Mouse (Mus musculus): ENCODE measurements around the gene Lgals3bp. TPM values are rescaled to one million over a fixed set of nuclear protein-coding genes. Genes with fewer than 3 reads are reported as not detected.

The Lgals3bp gene
- polyA plus RNA-seq, 1 experiment = 565 TPM

- Histone ChIP-seq H3K4me3 (ENCODE audit: control insufficient read depth, insufficient read depth, low read length) (no peak overlapping the region), H3K27me3 (ENCODE audit: control insufficient read depth, insufficient read depth, low read length) (no peaks in the 10 kb centered on the region), H3K36me3 (ENCODE audit: control insufficient read depth, insufficient read depth, low read length) (no peaks in the 10 kb centered on the region), H3K4me1 (replicated peaks; ENCODE audit: control insufficient read depth, insufficient read depth, low read length) (no peaks in the 10 kb centered on the region), H3K27ac (ENCODE audit: control insufficient read depth, insufficient read depth, low read length) (no peak overlapping the region)
- DNase-seq = peak; percentile 37
- 65% methylated on average over 3 of the region's 3 CpGs for WGBS
- TF ChIP-seq POLR2A (IDR thresholded peaks at IDR 0.05; ENCODE audit: control insufficient read depth, extremely low read depth, insufficient read depth, low read length, poor library complexity) (no peak), CTCF (IDR thresholded peaks at IDR 0.05; ENCODE audit: borderline replicate concordance, control insufficient read depth, extremely low read depth, insufficient read depth, low read length, poor library complexity) (no peak)
These were observed 33.6 kb downstream of the Lgals3bp start for GRCm38 (mm10) chr11:118368330-118368729.

DNA sequence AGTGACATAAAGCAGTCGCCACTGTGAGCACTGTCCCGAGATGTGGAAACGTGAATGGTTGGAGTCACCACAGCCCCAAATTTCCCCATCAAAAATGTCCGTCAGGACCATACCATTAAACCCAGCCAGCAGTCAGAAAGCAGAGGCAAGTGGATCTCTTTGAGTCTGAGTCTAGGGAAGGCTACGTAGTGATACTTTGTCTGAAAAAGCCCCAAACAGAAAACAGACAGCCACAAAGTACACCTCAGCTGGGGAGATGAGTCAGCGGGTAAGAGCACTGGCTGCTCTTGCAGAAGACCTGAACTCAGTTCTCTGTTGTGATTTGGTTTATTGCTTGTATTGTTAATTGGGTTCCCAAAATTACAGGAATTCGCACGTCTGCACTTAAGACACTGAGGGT, 35.3 kb downstream of the Lgals3bp start:
- H3K36me3 ChIP-seq (ENCODE audit: control insufficient read depth, insufficient read depth, low read length) = no peaks in the 10 kb centered on the region
- TF ChIP-seq POLR2A (IDR thresholded peaks at IDR 0.05; ENCODE audit: control insufficient read depth, extremely low read depth, insufficient read depth, low read length, poor library complexity) = no peak
- no peak for TF ChIP-seq CTCF (IDR thresholded peaks at IDR 0.05; ENCODE audit: borderline replicate concordance, control insufficient read depth, extremely low read depth, insufficient read depth, low read length, poor library complexity)
- DNase-seq = no peak
- 87% methylated on average over 8 of the region's 8 CpGs for WGBS
- H3K27me3 ChIP-seq (ENCODE audit: control insufficient read depth, insufficient read depth, low read length) = no peaks in the 10 kb centered on the region
- H3K4me1 ChIP-seq (replicated peaks; ENCODE audit: control insufficient read depth, insufficient read depth, low read length) = 0 out of 2 replicates have a peak, but pooled peaks cover 3% of the 10 kb centered on the region
- H3K4me3 ChIP-seq (ENCODE audit: control insufficient read depth, insufficient read depth, low read length) = no peak overlapping the region
- no peak overlapping the region for H3K27ac ChIP-seq (ENCODE audit: control insufficient read depth, insufficient read depth, low read length)

- Histone ChIP-seq H3K4me1 (replicated peaks; ENCODE audit: control insufficient read depth, insufficient read depth, low read length) (peaks cover 6% of the 10 kb centered on the region), H3K4me3 (ENCODE audit: control insufficient read depth, insufficient read depth, low read length) (no peak overlapping the region), H3K27ac (ENCODE audit: control insufficient read depth, insufficient read depth, low read length) (no peak overlapping the region), H3K27me3 (ENCODE audit: control insufficient read depth, insufficient read depth, low read length) (no peaks in the 10 kb centered on the region), H3K36me3 (ENCODE audit: control insufficient read depth, insufficient read depth, low read length) (no peaks in the 10 kb centered on the region)
- DNase-seq = no peak
- TF ChIP-seq POLR2A (IDR thresholded peaks at IDR 0.05; ENCODE audit: control insufficient read depth, extremely low read depth, insufficient read depth, low read length, poor library complexity) (no peak), CTCF (IDR thresholded peaks at IDR 0.05; ENCODE audit: borderline replicate concordance, control insufficient read depth, extremely low read depth, insufficient read depth, low read length, poor library complexity) (no peak)
- 92% methylated on average over 3 of the region's 3 CpGs for WGBS
These were observed 35.8 kb downstream of the Lgals3bp start for GRCm38 (mm10) chr11:118366108-118366507.

DNA sequence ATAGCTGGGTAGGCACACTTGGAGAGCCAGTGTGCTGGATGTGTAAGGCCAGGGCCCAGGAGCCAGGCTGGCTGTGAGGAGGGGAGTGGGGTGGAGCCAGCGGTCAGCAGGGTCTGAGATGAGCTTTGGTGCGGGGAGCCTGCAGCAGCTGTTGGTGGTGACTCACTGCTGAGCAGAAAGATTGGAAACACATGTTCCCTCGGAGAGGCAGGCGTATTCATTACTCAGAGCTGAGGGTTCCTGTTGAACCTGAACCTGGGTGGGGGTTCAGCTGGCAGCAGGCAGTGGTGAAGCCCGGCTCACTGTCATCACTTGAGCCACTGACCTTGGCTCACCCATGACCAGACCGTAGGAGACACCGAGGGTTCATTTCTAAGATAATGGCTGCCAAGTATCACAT, 36.7 kb downstream of the Lgals3bp start:
- Histone ChIP-seq H3K27me3 (ENCODE audit: control insufficient read depth, insufficient read depth, low read length) (no peaks in the 10 kb centered on the region), H3K4me1 (replicated peaks; ENCODE audit: control insufficient read depth, insufficient read depth, low read length) (peaks cover 14% of the 10 kb centered on the region), H3K27ac (ENCODE audit: control insufficient read depth, insufficient read depth, low read length) (no peak overlapping the region), H3K36me3 (ENCODE audit: control insufficient read depth, insufficient read depth, low read length) (no peaks in the 10 kb centered on the region), H3K4me3 (ENCODE audit: control insufficient read depth, insufficient read depth, low read length) (no peak overlapping the region)
- WGBS = 90% methylated on average over 7 of the region's 7 CpGs
- DNase-seq = no peak
- TF ChIP-seq CTCF (IDR thresholded peaks at IDR 0.05; ENCODE audit: borderline replicate concordance, control insufficient read depth, extremely low read depth, insufficient read depth, low read length, poor library complexity) = no peak
- no peak for TF ChIP-seq POLR2A (IDR thresholded peaks at IDR 0.05; ENCODE audit: control insufficient read depth, extremely low read depth, insufficient read depth, low read length, poor library complexity)

DNA sequence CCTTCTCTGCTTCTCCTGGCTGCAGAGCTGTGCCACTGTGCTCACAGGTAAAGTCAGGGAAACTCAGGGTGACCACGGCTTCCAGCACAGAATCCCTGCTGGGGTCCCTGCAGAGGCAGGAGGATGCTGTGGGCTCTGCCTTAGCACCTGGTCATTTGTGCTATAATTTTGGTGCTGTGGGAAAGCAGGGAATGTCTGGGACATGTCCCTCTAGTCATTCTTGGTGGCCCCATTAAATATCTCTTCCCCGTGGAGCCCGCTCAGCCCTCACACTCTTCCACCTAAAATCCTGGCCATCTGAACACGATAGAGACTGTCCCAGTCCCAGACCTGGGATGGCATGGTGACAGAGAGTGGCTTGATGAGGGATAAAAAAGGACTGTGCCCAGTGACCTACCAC, 37.9 kb downstream of the Lgals3bp start:
- Histone ChIP-seq H3K27ac (ENCODE audit: control insufficient read depth, insufficient read depth, low read length) (no peak overlapping the region), H3K4me3 (ENCODE audit: control insufficient read depth, insufficient read depth, low read length) (no peak overlapping the region), H3K4me1 (replicated peaks; ENCODE audit: control insufficient read depth, insufficient read depth, low read length) (peaks cover 14% of the 10 kb centered on the region), H3K27me3 (ENCODE audit: control insufficient read depth, insufficient read depth, low read length) (no peaks in the 10 kb centered on the region), H3K36me3 (ENCODE audit: control insufficient read depth, insufficient read depth, low read length) (no peaks in the 10 kb centered on the region)
- DNase-seq = no peak
- 98% methylated on average over 4 of the region's 4 CpGs for WGBS
- TF ChIP-seq CTCF (IDR thresholded peaks at IDR 0.05; ENCODE audit: borderline replicate concordance, control insufficient read depth, extremely low read depth, insufficient read depth, low read length, poor library complexity) (no peak), POLR2A (IDR thresholded peaks at IDR 0.05; ENCODE audit: control insufficient read depth, extremely low read depth, insufficient read depth, low read length, poor library complexity) (no peak)

DNA sequence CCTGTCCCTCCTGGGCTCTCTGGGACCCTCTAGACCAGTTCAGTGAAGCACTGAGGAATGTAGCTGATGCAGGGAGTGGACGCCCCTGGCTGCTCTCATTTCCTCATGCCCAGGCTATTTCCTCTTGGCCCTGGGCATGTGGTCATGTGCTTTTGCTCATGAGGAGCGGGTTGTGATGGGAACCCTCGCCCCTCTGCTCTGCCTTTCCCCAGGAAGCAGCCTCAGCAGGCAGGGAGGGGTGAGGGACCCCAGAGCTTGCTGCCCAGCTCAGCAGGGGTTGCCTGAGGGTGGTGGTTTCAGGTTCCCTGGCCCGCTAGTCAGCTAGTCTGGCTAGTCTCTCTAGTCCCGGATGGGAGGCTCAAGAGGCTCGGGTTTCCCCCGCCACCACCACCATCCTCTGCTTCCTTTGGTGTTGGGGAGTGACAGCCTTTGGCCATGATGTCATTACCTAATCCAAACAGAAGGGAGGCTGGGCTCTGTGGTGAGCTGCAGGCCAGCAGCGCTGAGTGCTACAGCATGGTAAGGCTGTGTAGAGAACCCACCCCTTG, 38.8 kb downstream of the Lgals3bp start:
- Histone ChIP-seq H3K36me3 (ENCODE audit: control insufficient read depth, insufficient read depth, low read length) (no peaks in the 10 kb centered on the region), H3K27ac (ENCODE audit: control insufficient read depth, insufficient read depth, low read length) (no peak overlapping the region), H3K27me3 (ENCODE audit: control insufficient read depth, insufficient read depth, low read length) (no peaks in the 10 kb centered on the region), H3K4me3 (ENCODE audit: control insufficient read depth, insufficient read depth, low read length) (no peak overlapping the region), H3K4me1 (replicated peaks; ENCODE audit: control insufficient read depth, insufficient read depth, low read length) (peaks cover 14% of the 10 kb centered on the region)
- no peak for DNase-seq
- WGBS = 28% methylated on average over 8 of the region's 8 CpGs
- TF ChIP-seq CTCF (IDR thresholded peaks at IDR 0.05; ENCODE audit: borderline replicate concordance, control insufficient read depth, extremely low read depth, insufficient read depth, low read length, poor library complexity) = no peak
- TF ChIP-seq POLR2A (IDR thresholded peaks at IDR 0.05; ENCODE audit: control insufficient read depth, extremely low read depth, insufficient read depth, low read length, poor library complexity) = no peak

DNA sequence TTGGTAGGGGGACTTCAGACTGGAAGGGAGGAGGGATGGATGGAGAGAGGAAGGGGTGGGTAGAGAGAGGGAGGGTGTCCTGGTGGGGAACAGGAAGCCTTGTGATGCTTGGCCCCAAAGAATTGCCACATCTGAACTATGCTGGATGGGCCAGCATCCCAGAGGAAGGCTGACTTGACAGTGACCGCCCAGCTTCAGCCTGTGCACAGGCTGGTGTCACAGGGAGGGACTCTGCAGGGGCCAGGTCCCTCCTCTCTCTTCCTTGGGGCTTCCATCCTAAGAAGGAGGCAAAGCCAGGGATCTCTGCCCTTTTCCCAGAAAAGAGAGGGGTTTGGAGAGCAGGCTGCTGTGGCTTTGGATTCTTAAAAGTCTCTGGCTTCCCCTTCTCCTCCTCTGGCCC, 39.4 kb downstream of the Lgals3bp start:
- no peak for DNase-seq
- no peak overlapping the region for H3K27ac ChIP-seq (ENCODE audit: control insufficient read depth, insufficient read depth, low read length)
- no peaks in the 10 kb centered on the region for H3K36me3 ChIP-seq (ENCODE audit: control insufficient read depth, insufficient read depth, low read length)
- H3K4me1 ChIP-seq (replicated peaks; ENCODE audit: control insufficient read depth, insufficient read depth, low read length) = peaks cover 14% of the 10 kb centered on the region
- no peak overlapping the region for H3K4me3 ChIP-seq (ENCODE audit: control insufficient read depth, insufficient read depth, low read length)
- no peaks in the 10 kb centered on the region for H3K27me3 ChIP-seq (ENCODE audit: control insufficient read depth, insufficient read depth, low read length)
- TF ChIP-seq CTCF (IDR thresholded peaks at IDR 0.05; ENCODE audit: borderline replicate concordance, control insufficient read depth, extremely low read depth, insufficient read depth, low read length, poor library complexity) = no peak
- TF ChIP-seq POLR2A (IDR thresholded peaks at IDR 0.05; ENCODE audit: control insufficient read depth, extremely low read depth, insufficient read depth, low read length, poor library complexity) = no peak
- 86% methylated on average over 1 of the region's 1 CpGs for WGBS
